Mouse (Mus musculus) Muller cell, postnatal 12 days (primary cell): Measurements from ENCODE around the gene Tmem121.
A peak's percentile ranks its signal among the peaks of the same experiment; 100 is the strongest.

Experiments used
- DNase-seq: peaks from one replicate; pipeline ENCODE4 v3.0.0-alpha.2; 2015; ENCODE audit errors: inconsistent ontology term

Tmem121 gene

DNA sequence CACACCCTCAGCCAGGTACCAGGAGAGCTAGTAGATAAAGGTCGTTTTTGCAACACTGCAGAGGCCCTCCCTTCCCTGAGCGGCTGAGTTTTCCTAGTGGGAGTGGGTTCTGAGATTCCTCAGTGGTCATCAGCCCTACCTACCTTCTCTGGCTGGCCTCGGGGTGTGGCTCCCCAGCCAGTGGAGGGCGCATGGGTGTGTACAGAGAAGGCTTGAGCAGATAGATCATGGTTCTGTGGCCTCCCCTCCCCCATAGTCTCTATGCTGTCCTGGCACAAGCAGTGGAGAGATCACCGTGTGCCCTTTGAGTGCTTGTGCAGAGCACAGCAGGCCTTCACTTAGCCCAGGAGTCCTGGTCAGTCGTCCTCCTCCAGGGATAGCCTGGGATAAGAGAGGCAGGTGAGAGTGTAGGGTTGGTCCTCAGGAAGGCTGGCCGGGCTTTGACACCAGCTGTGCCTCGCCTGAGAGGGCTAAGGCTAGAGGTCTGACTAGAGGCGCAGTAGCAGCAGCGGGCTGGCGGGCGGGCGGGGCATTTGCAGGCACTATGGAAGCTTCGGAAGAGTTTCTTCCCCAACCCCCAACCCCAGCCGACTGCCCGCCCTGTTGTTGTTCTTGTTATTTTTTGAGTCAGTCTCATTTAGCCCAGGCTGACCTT lies 37.2 kb upstream of the Tmem121 start:
- DNase-seq, result no peak

DNA sequence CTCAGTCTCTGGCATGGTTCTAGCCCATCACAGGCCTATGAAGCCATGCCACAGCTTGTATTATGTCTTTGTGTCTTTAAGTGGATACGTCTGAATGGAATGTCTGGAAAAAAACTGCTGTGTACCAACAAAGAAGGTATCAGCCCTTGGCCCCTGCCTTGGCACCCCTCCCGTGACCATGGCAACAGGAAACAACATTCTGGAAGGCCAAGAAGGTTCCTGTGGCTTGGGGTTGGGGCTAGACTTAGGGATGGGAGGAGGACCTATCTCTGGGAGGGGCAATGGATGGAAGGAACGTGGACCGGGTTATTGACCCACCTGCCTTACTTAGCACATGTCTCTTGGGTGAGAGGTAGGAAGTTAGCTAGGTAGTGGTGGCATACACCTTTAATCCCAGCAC lies 36.4 kb upstream of the Tmem121 start:
- peak; percentile 89 for DNase-seq

DNA sequence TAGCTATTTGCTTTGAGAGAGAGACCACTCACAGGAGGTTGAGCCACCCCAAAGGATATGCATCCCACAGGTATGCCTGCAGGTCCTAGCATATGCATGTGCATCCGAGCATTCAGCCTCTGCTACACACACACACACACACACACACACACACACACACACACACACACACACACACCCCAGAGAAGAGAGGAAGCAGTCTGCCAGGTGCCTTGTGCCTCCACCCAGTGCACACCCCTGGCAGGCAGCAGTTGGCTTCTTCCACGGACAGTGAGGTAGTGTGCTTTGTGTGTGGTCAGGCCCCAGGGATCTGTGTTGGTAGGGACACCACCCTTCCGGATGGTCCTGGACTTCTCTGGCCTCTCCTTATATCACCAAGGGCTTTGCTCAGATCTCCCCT lies 35.8 kb upstream of the Tmem121 start:
- no peak for DNase-seq

DNA sequence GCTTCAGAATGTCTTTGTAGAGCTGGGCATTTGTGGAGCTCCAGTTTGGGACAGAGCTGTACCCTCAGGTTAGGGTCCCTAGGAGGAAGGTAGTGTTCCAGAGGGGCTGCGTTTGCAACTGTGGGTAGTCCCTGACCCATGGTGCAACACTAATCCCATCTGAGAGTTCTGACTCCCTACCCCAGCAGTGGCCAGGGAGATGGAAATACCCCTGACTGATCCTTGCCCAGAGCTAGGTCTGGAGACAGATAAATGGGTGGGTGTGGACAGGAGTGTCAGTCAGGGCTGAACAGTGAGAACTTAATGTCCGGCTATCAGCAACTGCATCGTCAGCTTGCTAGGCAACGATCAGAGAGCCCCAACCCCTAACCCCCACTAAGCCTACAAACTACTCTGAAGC lies 35.1 kb upstream of the Tmem121 start:
- DNase-seq, result no peak

DNA sequence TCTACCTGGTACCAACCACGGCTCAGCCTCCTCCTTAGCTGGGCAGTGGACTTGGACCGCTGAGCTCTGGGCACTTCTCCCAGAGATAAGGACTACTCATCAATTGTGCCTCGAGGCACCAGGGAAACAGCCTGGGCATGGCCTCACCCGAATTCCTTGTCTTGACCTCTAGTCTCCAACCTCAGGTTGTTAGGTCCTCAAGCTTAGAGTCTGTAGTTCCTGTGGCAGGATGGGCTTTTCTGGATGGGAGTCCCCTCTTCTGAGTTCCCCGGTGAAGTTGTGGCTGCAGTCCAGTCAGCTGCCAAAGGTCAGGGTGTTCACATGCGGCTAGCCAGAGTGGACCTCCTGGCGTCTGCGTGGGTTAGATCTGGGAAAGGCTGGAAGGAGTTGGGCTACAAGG lies 34.7 kb upstream of the Tmem121 start:
- DNase-seq, result no peak

DNA sequence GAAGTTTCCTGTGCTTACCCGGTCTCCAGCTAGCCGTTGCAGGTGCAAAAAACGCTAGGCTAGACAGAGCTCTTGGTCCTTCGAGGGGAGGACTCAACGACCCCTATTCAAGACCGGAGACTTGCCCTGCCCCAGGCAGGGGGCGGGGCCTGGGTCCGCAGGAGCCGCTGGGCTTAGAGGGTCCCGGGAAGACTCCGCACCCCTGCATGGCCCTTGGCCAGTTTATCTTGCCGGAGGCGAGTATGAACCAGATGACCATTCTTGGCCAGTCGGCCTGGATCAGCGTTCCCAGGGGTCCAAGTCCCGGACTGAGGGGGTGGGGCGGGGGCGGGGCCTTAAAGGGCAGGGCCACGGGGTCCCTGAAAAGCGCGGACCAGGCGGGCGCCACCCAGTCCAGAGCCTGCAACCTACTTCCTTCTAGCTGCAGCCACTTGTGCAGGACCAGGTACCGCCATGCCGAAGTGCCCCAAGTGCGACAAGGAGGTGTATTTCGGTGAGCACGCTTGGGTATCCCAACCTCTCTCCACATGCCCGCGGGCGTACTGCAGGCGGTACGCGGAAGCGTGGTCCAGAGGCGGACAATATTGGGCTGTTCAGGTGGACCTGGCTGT lies 34.0 kb upstream of the Tmem121 start:
- no peak for DNase-seq

DNA sequence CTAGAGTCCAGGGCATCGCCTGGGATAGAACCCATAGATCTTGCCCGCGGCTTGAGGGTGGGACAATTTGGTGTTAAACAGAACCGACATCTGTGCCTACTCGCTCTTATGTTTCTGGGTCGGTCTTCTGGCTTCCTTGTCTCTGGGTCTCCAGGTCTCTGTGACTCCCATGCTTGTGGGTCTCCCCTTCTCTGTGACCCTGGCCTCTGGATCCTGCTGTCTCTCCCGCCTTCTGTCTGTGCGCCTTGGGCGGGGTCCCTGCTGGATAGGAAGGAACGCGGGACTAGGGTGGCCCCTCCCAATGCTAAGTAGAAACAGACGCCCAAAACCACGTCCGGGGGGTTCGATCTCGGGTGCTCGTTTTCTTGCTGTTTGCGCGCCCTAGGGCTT lies 33.5 kb upstream of the Tmem121 start:
- DNase-seq, result no peak

DNA sequence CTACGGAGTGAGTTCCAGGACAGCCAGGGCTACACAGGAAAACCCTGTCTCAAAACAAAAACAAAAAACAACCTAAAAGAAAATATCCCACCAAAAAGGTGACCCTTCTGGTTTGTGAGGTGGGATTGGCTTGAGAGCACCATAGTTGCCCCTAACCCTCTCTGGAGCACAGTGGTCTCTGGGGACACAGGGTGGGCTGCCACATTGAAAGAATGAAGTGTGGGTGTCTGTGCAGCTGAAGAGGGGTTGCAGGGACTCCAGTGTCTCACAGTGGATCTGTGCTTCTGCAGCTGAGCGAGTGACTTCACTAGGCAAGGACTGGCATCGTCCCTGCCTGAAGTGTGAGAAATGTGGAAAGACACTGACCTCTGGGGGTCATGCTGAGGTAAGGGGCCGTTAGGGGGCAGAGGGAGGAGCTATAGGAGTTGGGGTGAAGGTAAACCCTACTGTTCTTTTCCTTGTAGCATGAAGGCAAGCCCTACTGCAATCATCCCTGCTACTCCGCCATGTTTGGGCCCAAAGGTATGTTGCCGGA lies 32.7 kb upstream of the Tmem121 start:
- no peak for DNase-seq

DNA sequence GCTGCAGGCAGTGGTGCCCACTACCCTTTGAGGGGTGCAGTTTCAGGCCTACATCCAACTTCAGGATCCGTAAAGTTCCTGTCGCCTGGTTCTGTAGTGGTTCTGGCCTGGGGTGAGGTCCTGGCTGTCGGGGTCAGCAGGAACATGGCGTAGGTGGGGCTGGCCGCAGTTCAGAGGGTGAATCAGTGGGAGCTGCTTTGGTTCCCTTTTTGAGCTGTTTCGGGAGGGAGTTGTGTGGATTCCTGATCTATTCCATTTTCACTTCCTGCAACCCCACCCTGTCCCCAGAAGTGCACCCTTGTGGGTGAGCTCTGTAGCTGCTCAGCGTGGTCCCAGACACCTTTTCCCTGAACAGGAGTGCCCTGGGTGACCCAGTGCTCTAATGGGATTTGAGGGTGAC lies 31.8 kb upstream of the Tmem121 start:
- DNase-seq, result no peak

DNA sequence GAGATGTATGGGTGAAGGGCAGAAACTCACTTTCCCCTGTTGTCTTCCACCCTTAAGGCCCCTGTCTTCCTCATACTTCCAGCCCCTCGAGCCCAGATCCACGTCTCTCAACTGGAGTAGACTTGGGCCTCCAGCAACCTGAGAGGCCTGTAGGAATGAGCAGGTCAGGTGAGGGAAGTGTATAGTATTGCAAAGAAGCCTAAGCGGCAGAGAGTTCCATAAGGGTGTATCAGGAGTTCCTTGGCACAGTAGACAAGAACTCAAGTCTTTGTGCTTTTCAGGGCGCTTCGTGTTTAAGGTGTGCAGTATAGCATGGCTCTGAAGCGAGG lies 31.0 kb upstream of the Tmem121 start:
- no peak for DNase-seq

DNA sequence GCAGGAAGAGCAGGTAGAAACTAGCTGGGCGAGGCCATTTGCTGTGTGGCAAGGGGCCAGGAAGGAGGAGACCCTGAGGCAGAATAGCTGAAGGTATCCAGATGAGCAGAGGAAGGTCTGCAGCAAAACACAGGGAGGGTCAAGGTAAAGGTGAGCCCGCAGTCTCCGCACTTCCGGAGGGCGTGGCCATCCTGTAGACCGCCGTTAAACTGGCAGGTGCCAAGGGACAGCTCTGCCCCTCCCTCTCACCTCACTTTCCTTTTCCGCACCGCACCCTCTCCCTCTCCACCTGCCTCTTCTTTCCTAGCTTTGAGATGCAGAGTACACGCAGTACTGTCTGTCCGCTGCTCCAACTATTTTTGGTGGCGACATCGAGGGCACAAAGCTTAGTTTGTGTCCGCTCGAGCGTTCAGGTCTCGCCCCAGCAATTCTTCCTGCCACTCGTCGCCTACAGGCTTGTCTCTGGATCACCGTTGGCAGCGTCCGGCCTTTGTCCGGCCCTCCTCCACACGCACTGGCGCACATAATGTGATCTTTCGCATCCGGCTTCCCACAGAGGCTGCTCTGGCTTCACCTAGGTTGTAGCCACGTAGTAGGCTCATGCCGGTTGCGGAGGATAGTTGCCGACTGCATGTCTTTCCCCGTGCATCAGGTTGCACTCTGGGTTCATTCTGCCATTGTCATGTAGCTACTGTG lies 30.5 kb upstream of the Tmem121 start:
- peak; percentile 85 for DNase-seq

DNA sequence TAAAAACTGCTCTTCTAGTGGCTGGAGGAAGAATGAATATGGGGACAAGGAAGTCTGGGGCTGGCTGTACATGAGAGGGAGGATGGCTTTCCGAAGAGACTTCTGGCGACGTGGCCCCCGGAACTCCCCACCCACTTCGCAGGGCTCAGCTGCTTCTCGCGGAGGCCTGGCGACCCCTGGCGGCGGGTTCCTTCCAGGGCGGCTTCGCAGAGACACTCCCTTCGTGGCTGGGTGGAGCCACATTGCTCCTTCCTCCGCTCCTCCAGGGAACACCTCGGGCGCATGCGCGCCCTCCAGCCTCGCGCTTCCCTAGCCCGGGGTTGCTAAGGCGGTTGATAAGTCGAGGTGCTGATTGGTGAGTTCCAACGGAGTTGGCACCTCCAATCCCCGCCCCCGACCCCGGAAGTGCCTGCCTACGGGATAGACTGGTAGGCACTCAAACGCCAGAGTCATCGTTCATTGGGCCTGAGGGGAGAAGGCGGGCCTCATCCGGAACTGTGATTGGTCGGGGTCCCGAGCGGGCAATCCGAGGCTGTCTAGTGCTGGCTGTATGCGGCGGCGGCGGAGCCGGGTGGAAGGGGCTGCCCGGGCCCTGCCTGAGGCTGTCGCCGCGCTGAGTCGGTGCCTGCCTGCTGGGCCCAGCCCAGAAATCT lies 29.7 kb upstream of the Tmem121 start, which contains the start of gene Tedc1:
Gene Tedc1, plus strand, starts transcription at position 535 of the 653 bp plus-strand sequence.
- peak; percentile 100 for DNase-seq

DNA sequence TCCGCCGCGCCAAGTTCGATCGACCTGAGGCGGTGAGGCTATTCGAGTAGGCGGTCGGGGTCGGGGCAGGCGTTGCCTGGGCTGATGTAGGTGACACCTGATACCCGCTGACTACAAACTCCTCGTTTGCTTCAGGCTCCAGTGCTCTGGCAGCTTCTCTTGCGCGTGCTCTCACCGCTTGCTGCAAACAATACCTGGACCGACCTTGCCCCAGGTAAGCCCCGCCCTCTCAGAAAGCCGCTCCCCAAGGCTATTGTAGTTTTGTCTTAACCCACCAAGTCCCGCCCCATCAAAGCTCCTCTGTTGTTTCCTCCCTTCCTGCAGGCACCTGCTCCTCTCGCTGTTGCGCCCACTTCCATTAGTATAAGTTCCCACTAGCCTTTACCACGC lies 29.2 kb upstream of the Tmem121 start:
- no peak for DNase-seq

DNA sequence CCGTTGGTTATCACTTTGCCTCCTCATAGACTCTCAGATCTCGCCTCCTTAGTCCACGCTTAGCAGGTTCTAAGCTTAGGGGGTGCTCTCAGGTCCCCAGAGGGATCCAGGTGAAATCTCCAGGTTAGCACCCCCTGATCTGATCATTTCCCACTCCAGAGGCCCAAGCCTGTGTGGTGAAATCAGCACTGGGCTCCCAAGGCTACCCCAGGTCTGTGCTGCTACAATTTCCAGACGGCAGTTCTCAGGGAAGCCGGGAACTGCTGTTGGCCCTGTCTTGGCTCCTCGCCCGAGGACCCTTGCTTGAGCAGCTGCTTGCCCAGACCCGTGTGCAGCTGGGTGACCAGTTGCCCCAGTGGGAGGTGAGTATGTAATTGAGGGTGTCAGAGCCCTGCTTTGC lies 28.7 kb upstream of the Tmem121 start:
- DNase-seq, result no peak

DNA sequence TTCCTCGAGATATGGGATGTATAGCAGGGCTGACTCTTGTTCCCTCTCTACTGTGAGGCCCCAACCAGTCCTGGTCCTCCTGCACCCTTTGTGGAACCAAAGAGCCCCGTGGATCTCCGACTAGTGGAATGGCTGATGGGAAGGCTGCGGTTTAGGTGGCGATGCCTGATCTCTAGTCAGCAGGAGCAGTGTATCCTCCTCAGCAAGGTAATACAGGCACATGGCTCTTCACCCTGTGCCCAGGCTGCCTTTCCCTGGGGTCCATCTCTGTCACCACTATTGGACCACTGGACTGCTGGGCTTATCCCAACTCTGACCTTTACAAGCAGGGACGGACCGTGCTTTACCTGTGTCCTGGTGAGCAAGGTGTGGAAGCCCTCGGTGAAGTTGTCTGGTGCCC lies 28.2 kb upstream of the Tmem121 start:
- no peak for DNase-seq

DNA sequence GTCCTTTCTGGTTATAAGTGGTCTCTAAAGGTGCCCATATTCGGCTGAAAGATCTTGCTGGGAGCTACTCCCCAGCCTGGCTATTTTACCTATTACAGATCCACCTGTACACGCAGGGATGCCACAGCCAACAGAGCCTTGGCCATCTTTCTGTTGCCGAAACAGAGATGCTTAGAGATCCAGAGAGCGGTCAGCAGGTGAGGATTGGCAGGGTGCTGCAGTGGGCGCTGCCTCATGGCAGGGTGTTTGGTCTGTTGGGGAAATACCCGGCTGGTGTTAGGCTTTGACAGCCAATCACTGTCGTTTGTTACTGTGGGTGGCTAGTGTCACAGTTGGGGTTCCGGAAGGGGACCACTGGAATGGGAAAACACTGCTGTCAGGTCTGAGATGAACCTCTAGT lies 27.8 kb upstream of the Tmem121 start:
- no peak for DNase-seq

DNA sequence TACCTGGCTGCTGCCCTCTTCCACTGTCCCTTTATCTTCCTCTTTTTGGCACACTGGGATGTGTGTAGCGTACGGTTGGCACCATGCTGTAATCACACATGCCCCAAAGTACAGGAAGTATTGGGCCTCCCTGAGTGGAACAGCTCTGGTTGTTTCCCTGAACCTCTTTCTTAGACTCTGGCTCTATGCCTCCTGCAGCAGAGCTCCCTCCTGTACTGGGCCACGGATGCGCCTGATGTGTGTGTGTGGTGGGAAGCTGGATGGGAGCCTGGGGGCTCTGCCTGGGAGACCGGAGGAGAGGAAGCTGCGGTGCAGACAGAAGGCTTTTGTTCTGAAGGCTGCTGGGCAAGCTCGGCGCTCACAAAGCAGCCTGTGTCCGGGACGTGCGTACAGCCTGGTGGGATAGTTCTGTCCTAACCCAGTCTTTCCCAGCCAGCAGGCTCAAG lies 22.1 kb upstream of the Tmem121 start:
- peak; percentile 92 for DNase-seq

DNA sequence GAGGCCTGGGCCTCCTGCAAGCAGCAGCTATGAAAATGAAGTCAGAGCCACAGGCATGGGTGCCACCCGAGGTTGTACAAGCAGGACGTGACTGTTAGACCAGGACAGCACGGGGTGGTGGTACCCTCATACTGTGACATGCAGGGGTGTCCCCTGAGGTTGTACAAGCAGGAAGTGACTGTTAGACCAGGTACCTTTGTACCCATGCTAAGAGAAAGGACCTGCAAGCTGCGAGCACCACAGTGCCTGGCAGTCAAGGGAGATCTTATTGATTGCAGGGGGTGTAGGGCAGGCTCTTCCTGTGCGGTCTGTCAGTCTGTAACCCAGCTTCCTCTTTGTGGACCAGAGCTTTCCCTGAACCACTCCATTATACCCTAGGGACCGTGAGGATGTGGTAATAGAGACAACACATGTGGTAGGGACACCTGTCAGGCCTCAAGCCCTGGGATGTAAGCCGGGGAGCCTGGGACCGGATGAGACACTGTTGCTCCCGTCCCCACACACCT lies 17.6 kb upstream of the Tmem121 start:
- no peak for DNase-seq

DNA sequence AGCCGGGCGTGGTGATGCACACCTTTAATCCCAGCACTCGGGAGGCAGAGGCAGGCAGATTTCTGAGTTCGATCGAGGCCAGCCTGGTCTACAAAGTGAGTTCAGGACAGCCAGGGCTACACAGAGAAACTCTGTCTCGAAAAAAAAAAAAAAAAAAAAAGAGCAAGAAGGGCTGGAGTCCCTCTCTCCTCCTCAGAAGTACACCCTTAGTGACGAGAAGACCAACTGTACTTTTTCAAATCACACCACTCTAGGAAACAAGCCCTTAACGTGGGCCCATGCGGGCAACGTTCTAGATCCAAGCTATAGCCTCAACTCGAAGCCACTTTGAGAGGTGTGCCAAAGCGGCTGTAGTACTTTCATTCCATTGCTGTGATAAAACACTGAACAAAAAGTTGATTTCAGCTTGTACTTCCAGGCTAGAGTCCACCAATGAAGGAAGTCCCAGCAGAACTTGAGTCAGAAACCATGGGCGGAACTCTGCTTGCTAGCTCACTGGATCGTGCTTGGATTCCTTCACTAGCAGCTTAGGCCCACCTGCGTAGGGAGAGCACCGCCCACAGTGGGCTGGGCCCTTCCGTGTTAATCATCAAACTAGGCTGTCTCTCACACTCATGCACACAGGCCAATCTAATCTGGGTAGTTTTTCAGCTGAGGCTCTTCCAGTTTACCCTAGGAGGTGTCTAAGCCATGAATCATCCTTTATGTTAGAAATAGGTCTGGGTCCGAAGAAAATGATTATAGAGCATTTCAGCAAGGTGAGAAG lies 8.6 kb upstream of the Tmem121 start:
- DNase-seq, result no peak

DNA sequence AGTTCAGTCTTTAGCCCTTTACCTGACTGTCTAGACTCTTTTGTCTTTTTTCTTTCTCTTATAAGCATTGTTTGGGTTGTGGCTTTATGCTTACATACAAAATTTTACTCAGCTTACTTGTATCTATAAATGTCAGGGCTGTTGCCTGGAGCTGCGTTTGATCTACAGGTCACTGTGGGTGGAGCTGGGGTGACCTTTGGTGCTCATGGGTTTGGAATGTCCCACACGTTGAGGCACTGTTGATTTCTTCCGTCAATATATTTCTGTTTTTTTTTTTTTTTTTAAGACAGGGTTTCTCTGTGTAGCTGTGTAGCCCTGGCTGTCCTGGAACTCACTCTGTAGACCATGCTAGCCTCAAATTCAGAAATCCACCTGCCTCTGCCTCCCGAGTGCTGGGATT lies 4.7 kb upstream of the Tmem121 start:
- no peak for DNase-seq

DNA sequence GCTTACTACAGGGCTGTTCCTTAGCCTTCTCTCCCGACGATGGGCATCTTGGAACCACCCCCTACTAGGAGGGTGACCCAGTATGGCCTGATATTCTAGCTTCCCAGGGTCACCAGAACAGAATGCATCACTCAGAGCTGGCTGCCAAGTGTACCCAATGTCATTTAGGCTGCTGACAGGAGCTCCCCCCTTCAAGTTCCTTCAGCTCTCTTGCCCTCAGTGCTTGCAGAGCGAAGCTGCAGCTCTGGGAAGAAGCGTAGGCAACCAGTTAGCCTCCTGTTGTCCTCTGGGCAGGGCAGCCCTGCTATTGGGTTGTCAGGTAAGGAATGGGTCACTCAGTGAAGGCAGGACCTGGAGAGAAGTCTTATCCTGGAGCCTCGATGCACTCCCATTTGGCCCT lies 785 bp upstream of the Tmem121 start:
- DNase-seq, result no peak
